Mouse (Mus musculus) liver, embryonic 16.5 days (tissue): Measurements from ENCODE around the gene Lrguk. TPM values are rescaled to one million over a fixed set of nuclear protein-coding genes. Genes with fewer than 3 reads are reported as not detected.

Experiments
- polyA plus RNA-seq: library from polyadenylated mRNA; unstranded; fragments of >200 nt; fragmentation: Nextera tagmentation; extraction: Ambion mirVana; gene quantifications from 2 replicates; pipeline ENCODE4 v1.2.1, GENCODE M21; 2015

Gene Lrguk
- polyA plus RNA-seq, 1 experiment from 2014 or later: 0.09 TPM

Other genes starting within 250 kb of the Lrguk start
- 20.1 and 20.4 TPM in 2 replicates for gene Slc35b4, start 147.7 kb downstream of the Lrguk start, polyA plus RNA-seq